Mouse (Mus musculus): ENCODE results near the gene Wdr74. TPM values are rescaled to one million over a fixed set of nuclear protein-coding genes. Genes with fewer than 3 reads are reported as not detected.

Gene Wdr74
- total and polyA plus RNA-seq, 3 experiments, result 37.8 to 124 (median 75.0) TPM

- peaks cover 97% of the 10 kb centered on the region for H3K36me3 ChIP-seq (replicated peaks)
- DNase-seq (ENCODE audit: low spot score), result no peak
Observed at GRCm38 (mm10) chr19:8765562-8765961, 29.9 kb downstream of the Wdr74 start.

GRCm38 (mm10) chr19:8770567-8771270 is 35.1 kb downstream of the Wdr74 start, which contains the start of gene Tmem223:
Gene Tmem223 (plus strand): TSS chr19:8770996.
- Histone ChIP-seq H3K4me3 (ENCODE audit: low read depth, low read length) (peak within 1 kb of the TSS; percentile 10; the same call in 1 of the 2 replicates), H3K4me1 (ENCODE audit: insufficient read depth, low read depth, low read length) (peaks cover 39% of the 10 kb centered on the region), H3K27me3 (ENCODE audit: insufficient read depth, low read length) (no peaks in the 10 kb centered on the region), H3K36me3 (replicated peaks) (peaks cover 81% of the 10 kb centered on the region), H3K9me3 (replicated peaks) (peaks cover 2% of the 10 kb centered on the region)
- DNase-seq (ENCODE audit: low spot score) (no peak), ATAC-seq (ENCODE audit: extremely low read depth, insufficient number of reproducible peaks, low FRiP score, poor library complexity, severe bottlenecking) (no peak)
- TF ChIP-seq TAL1 (conservative IDR thresholded peaks at IDR 0.05; ENCODE audit: low read depth, low read length) (no peak), POLR2AphosphoS5 (IDR thresholded peaks at IDR 0.05; ENCODE audit: insufficient replicate concordance, low read depth, low read length) (no peak)

More at GRCm38 (mm10) chr19:8765562-8765961, 29.9 kb downstream of the Wdr74 start:
- Histone ChIP-seq H3K4me3 (ENCODE audit: low read depth, low read length) (peak overlapping the region; percentile 27; the same call in 1 of the 2 replicates), H3K27me3 (ENCODE audit: insufficient read depth, low read length) (no peaks in the 10 kb centered on the region), H3K9me3 (replicated peaks) (peaks cover 16% of the 10 kb centered on the region), H3K4me1 (ENCODE audit: insufficient read depth, low read depth, low read length) (peaks cover 12% of the 10 kb centered on the region)
- TF ChIP-seq POLR2AphosphoS5 (IDR thresholded peaks at IDR 0.05; ENCODE audit: insufficient replicate concordance, low read depth, low read length), result no peak
- TF ChIP-seq GATA2 (IDR thresholded peaks at IDR 0.05; ENCODE audit: borderline replicate concordance, low read depth, low read length), result no peak
- no peak for TF ChIP-seq CTCF (IDR thresholded peaks at IDR 0.05; ENCODE audit: low read depth, low read length)
- no peak for TF ChIP-seq GATA1 (IDR thresholded peaks at IDR 0.05; ENCODE audit: borderline replicate concordance, low read length)
- no peak for TF ChIP-seq TAL1 (conservative IDR thresholded peaks at IDR 0.05; ENCODE audit: low read depth, low read length)
- ATAC-seq (ENCODE audit: extremely low read depth, insufficient number of reproducible peaks, low FRiP score, poor library complexity, severe bottlenecking), result no peak

GRCm38 (mm10) chr19:8772996-8773395 is 37.4 kb downstream of the Wdr74 start:
- peak overlapping the region; percentile 85; the same call in 1 of the 2 replicates for H3K4me3 ChIP-seq (ENCODE audit: low read depth, low read length)
- no peaks in the 10 kb centered on the region for H3K9me3 ChIP-seq (replicated peaks)
- H3K4me1 ChIP-seq (ENCODE audit: insufficient read depth, low read depth, low read length), result peaks cover 51% of the 10 kb centered on the region
- TF ChIP-seq CTCF (IDR thresholded peaks at IDR 0.05; ENCODE audit: low read depth, low read length), result no peak
- TF ChIP-seq GATA2 (IDR thresholded peaks at IDR 0.05; ENCODE audit: borderline replicate concordance, low read depth, low read length), result no peak
- TF ChIP-seq TAL1 (conservative IDR thresholded peaks at IDR 0.05; ENCODE audit: low read depth, low read length), result peak; percentile 66; the same call in 1 of the 2 replicates
- peaks cover 70% of the 10 kb centered on the region for H3K36me3 ChIP-seq (replicated peaks)
- no peaks in the 10 kb centered on the region for H3K27me3 ChIP-seq (ENCODE audit: insufficient read depth, low read length)
- DNase-seq (ENCODE audit: low spot score) (peak; percentile 43), ATAC-seq (ENCODE audit: extremely low read depth, insufficient number of reproducible peaks, low FRiP score, poor library complexity, severe bottlenecking) (peak; percentile 48; the same call in 1 of the 2 replicates)

GRCm38 (mm10) chr19:8773409-8773808 is 37.8 kb downstream of the Wdr74 start:
- TF ChIP-seq TAL1 (conservative IDR thresholded peaks at IDR 0.05; ENCODE audit: low read depth, low read length), result no peak
- no peak for TF ChIP-seq GATA2 (IDR thresholded peaks at IDR 0.05; ENCODE audit: borderline replicate concordance, low read depth, low read length)
- no peak for TF ChIP-seq CTCF (IDR thresholded peaks at IDR 0.05; ENCODE audit: low read depth, low read length)
- no peak for TF ChIP-seq GATA1 (IDR thresholded peaks at IDR 0.05; ENCODE audit: borderline replicate concordance, low read length)
- Histone ChIP-seq H3K36me3 (replicated peaks) (peaks cover 70% of the 10 kb centered on the region), H3K4me1 (ENCODE audit: insufficient read depth, low read depth, low read length) (peaks cover 51% of the 10 kb centered on the region)

GRCm38 (mm10) chr19:8774086-8774835 is 38.6 kb downstream of the Wdr74 start, which contains the start of gene Tmem179b:
Gene Tmem179b (minus strand): TSS chr19:8774467.
- H3K27me3 ChIP-seq (ENCODE audit: insufficient read depth, low read length), result no peaks in the 10 kb centered on the region
- TF ChIP-seq TAL1 (conservative IDR thresholded peaks at IDR 0.05; ENCODE audit: low read depth, low read length), result no peak
- TF ChIP-seq POLR2AphosphoS5 (IDR thresholded peaks at IDR 0.05; ENCODE audit: insufficient replicate concordance, low read depth, low read length), result 0 out of 2 replicates have a peak, but pooled peaks have one; percentile 64
- peaks cover 68% of the 10 kb centered on the region for H3K36me3 ChIP-seq (replicated peaks)
- ATAC-seq (ENCODE audit: extremely low read depth, insufficient number of reproducible peaks, low FRiP score, poor library complexity, severe bottlenecking) (peak; percentile 85), DNase-seq (ENCODE audit: low spot score) (peak; percentile 91)
- peak within 1 kb of the TSS; percentile 85 for H3K4me3 ChIP-seq (ENCODE audit: low read depth, low read length)
- peaks cover 51% of the 10 kb centered on the region for H3K4me1 ChIP-seq (ENCODE audit: insufficient read depth, low read depth, low read length)
- H3K9me3 ChIP-seq (replicated peaks), result no peaks in the 10 kb centered on the region

More at GRCm38 (mm10) chr19:8773409-8773808, 37.8 kb downstream of the Wdr74 start:
- no peak for DNase-seq (ENCODE audit: low spot score)
- Histone ChIP-seq H3K27me3 (ENCODE audit: insufficient read depth, low read length) (no peaks in the 10 kb centered on the region), H3K9me3 (replicated peaks) (no peaks in the 10 kb centered on the region), H3K4me3 (ENCODE audit: low read depth, low read length) (peak overlapping the region; percentile 85)
- no peak for ATAC-seq (ENCODE audit: extremely low read depth, insufficient number of reproducible peaks, low FRiP score, poor library complexity, severe bottlenecking)

- H3K4me1 ChIP-seq (ENCODE audit: insufficient read depth, low read depth, low read length), result peaks cover 54% of the 10 kb centered on the region
- peaks cover 66% of the 10 kb centered on the region for H3K36me3 ChIP-seq (replicated peaks)
- TF ChIP-seq GATA2 (IDR thresholded peaks at IDR 0.05; ENCODE audit: borderline replicate concordance, low read depth, low read length) (no peak), GATA1 (IDR thresholded peaks at IDR 0.05; ENCODE audit: borderline replicate concordance, low read length) (no peak), POLR2AphosphoS5 (IDR thresholded peaks at IDR 0.05; ENCODE audit: insufficient replicate concordance, low read depth, low read length) (no peak), CTCF (IDR thresholded peaks at IDR 0.05; ENCODE audit: low read depth, low read length) (no peak), TAL1 (conservative IDR thresholded peaks at IDR 0.05; ENCODE audit: low read depth, low read length) (no peak)
- no peaks in the 10 kb centered on the region for H3K27me3 ChIP-seq (ENCODE audit: insufficient read depth, low read length)
- ATAC-seq (ENCODE audit: extremely low read depth, insufficient number of reproducible peaks, low FRiP score, poor library complexity, severe bottlenecking) (no peak), DNase-seq (ENCODE audit: low spot score) (no peak)
- peak overlapping the region; percentile 85 for H3K4me3 ChIP-seq (ENCODE audit: low read depth, low read length)
- H3K9me3 ChIP-seq (replicated peaks), result no peaks in the 10 kb centered on the region
Observed at GRCm38 (mm10) chr19:8774951-8775421, 39.4 kb downstream of the Wdr74 start.

All from G1E (cell line).